Mouse (Mus musculus): ENCODE data around the gene Vangl2.

Vangl2 gene

DNA sequence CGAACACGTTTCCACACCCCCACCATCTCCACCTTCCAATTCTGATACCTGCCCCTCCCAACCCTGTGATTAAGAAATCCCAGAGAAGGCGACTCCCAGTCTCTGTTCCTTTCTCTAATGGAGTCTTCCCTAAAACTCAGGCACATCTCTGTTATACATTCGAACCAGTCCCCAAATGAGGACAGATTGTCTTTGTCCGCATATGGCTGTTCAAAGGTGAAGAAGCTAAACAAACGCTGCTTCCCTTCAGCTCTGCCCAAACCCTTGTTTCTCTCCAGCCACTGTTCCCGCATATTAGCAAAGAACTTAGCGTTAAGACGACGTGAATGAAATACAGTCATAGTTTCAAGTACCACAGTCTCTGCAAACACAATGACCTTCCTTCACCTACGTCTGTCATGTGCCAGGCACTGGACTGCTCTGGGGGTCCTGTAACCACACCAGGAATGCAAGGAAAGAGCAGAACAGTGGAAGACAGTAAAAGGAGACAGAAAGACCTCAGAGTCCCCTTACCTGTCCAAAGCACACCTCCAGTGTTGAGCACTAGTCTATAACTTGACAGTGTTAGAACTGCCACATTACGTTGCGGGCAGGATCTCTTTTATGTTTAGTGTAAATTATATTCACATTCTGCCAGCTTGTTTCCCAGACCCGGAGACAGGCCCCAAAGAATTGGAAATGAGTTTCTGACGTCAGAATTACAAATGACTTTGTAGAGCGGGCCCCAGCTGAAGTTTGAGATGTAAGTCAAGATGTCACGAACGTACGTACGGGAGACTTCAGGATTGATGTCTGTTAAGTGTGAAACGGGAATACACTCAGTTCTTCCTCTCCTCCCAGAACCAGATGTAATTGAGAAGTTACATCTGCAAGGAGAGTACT, at the start of gene Vangl2:
Vangl2 (minus strand) TSS at position 51 of the 882 bp plus-strand sequence.
- no peak for DNase-seq

DNA sequence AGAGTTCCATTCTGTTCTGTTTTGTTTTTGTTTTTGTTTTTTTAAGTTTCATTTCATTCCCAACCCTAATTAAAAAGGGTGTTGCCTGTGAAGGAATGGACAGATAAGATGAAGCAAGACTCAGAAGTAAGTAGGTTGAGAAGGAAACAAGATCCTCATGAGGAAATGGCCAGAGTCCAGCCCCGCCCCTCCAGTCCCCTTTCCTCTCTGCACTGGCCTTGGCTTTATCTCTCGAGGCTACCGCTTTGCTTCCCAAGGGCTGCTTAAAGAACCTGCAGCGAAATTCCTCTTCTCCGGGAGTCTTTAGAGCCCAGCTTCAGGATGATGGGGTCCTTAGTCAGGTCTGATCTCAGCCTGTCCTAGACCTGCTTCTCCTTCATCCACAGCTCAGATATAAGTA, 49.7 kb upstream of the Vangl2 start:
- no peak for DNase-seq

DNA sequence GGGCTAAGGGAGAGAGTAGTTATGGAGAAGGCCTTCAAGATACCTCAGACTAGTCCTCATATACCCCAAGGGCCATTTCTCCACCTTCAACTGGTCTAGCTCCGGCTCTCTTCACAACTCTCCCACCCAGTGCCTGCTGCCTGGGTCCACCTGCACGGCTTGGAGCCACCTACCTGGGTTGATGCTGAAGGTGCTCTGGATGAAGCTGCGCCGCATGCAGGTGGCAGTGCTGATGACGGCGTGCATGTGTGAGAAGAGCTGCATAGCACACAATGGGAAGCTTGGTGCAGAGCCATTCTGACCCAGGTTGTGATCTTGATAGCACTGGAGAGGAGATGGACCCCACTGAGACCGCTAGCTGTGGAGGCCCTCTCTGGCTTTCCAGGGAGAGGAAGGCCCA, 44.4 kb upstream of the Vangl2 start:
- DNase-seq: no peak

DNA sequence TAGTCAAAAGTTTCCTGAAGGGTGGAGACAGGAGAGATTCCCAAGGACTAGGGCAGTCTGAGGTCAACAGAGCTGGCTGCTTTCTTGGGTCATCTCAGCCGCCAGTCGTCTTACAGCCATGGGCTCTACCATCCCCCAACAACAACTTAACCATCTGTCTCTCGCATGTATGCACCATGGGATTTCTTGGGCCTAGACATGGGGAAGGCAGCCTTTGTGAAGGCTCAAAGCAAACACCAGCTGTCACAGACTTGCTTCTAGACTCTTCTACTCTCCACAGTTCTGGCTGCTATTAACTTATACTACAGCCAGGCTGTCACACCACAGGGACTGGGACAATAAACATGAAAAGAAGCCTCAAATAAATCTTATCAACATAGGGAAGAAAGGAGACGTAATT, 43.3 kb upstream of the Vangl2 start:
- no peak for DNase-seq

DNA sequence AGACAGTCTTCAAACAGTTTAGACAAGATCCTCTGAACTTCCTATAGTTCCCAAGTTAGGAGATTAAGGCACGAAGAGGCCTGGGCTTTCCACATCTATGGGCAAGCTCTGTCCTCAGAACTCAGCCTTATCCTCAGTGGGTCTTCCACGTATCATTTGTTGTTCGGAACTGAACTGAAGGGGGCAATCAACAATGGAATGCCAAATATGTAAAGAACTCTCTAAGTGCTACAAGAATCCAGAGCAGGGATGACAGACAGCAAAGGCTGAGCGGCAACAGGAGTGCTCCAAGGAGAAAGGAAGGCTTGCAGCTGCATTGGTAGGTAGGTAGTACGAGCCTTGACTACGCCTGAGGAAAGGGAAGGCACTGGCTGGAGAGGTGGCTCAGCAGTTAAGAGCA, 42.0 kb upstream of the Vangl2 start:
- no peak for DNase-seq

DNA sequence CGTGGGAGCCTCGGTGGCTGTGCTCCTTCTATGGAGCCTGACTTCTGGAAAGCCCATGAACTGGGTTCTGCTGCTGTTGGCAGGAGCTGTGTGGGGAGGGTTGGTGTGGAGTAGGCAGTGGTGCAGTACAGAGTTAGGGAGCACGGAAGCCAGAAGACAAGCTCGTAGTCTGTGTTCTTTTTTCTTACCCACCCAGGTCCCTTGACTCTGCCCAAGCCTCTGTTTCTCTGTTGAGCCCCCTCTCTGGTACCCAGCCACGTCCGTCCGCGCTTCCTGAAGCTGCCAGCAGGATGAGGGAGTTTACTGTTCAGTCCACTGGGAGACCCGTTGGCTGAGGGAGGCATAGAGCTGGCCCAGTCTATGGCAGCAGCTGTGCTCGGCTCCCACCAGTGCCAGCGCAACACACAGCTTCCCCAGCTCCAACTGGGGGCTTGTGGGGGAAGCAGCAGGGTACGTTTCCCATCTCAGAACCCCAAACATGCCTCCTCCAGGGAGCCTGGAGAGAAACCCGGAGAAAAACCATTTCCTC, 36.4 kb upstream of the Vangl2 start:
- DNase-seq: no peak

DNA sequence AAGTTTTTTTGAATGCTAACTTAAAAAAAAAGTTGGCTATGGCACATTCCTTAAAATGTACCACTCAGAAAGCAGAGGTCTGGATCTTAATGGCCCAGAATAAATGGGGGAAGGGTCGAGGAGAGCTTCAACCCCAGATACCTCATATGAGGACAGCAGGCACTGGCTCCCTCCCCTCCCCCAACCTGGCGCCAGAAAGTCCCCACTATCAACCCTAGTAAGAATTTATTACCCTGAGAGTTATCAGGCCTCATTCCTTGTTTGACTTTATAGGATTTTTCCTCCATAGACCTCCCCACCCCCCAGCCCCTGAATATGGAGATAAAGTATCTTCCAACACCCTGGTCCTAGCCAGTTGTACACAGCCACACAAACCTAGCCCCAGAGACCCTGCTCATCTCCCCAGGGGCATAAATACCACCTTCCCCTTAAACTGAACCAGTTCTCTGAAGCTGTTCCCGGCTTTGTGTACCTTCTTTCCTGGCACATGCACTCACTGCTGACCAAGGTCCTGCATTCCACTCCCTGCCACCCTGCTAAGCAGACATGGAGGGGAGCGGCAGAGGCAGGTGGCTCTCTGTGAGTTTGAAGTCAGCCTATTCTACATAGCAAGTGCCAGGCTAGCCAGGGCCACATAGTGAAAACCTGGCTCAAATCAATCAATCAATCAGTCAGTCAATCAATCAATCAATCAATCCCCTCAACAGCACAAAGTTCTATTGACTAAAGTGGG, 35.2 kb upstream of the Vangl2 start:
- no peak for DNase-seq

DNA sequence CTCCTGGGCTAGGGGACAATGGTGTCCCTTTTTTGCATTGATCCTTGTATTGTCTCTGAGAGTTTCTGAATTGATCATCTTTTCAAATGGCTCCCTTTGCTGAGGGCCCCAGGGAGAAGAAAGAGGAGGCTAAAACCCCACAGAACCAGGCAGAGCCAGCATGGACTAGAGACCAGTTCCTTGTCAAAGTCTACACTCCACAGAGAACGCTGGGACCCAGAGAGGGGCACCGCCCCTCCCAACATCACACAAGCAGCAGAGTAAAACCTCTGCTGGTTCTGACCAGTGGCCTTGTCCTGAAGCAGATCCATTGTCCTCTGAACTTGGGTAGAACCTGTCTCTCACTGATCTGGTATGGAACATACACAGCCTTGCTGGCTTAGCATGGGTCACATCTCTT, 33.9 kb upstream of the Vangl2 start:
- no peak for DNase-seq

DNA sequence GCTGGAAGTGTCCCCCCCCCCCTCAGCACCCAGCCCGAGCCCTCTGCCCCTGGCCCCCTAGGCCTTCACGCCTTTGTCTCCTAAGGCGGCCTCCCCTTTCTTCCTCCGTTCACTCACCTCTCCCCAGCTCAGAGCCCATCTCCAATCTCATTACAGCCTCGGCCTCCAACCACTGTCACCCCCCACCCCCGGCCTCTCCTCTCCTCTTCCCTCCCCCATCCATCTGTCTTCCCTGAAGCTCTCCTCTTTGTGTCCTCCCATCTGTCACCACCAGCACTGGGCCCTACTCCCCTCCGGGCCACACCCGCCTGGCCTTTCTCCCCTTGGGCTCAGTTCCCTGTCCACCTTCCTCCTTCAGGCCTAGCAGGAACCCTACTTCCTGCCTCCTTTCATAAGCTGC, 33.0 kb upstream of the Vangl2 start:
- no peak for DNase-seq

DNA sequence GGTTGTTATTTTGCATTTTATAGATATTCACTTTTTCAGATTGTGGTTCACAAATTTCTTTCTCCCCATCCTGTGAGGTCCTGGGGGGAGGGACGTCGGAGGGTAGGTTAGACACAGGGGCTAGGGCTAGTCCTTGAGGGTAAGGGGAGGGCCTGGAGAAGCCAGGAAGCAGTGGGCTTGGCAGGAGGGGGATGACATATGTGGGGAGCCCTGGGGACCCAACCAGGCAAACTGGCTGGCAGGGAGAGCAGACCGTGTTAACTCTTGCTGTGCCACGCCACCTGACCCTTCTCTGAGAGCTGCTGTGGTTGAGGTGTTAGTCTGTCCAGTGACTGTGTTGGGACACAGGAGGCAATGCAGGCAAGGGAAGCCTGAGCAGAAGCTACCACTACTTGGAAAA, 32.4 kb upstream of the Vangl2 start:
- DNase-seq: no peak

DNA sequence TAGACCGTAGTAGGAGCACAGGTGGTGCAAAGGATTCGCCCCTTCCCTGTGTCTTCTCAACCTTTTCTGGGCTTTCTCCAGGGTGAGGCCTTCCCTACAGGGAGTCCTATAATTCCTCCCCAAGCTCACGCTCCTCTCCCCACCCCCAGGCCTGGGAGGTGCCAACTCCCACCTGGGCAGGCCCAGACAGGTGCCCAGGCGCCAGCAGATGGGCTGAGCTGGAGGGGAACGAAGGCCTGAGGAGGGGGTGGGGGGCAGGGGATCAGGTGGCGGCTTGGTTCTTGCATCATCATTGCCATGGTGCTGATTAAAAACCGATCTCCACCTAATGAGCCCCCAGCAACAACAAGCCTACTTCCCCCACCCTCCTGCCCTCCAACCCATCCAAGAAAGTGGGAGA, 30.6 kb upstream of the Vangl2 start:
- DNase-seq: no peak

DNA sequence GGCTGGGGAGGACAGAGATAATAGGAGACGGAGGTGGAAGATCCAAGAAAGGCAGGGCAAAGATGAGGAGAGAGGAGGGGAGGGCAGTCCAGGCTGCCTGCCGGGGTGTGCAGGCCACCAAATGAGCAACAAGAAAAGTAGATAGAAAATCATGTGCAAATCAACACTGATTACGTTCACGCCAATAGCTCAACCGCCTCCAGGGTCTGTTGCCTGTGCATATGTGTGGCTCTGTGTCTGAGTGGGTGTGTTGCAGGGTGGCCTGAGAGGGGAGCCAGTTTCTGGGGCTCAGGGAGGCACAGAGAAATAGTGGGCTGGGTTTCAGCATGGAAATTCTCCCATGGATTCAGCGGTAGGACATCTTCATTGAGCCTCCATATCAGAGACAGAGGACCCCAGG, 30.1 kb upstream of the Vangl2 start:
- no peak for DNase-seq

DNA sequence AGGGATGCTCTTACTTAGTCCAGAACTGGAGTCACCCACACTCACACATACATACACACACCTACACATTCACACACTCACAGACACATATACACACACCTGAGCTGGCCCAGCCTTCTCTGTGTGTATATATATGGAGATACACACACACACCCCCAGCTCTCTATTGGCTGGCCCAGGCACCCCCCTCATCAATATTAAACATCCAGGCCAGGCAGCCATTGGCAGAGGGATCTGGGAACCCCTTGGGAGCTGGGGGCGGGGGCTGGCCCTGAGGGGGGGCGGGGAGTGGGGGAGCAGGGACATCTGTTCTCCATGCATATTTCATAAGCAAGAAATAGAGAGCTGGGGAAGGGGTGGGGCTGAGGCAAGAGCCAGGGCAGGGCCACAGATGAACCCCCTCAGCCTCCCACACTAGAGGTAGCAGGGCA, 29.3 kb upstream of the Vangl2 start, which contains the start of gene Nhlh1:
Nhlh1 (minus strand) TSS at position 83 of the 431 bp plus-strand sequence.
- no peak for DNase-seq

DNA sequence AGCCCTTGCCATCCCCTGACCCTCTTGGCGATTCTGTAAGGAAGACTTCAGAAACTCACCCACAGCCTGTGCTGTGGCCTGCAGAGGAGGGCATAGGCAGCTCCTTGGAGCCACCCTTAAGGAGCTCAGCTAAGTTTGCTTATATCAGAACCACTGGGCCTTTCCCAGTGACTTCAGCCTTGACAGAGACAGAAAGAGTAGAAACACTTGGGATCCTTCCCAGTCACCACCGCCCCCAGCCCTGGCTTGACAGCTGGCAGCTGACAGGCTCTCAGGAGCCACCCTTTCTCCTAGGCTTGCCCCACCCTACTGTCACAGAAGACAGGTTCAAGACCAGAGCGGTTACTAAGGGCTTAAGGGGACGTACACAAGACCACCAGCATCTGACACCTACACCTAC, 28.0 kb upstream of the Vangl2 start:
- DNase-seq: no peak

DNA sequence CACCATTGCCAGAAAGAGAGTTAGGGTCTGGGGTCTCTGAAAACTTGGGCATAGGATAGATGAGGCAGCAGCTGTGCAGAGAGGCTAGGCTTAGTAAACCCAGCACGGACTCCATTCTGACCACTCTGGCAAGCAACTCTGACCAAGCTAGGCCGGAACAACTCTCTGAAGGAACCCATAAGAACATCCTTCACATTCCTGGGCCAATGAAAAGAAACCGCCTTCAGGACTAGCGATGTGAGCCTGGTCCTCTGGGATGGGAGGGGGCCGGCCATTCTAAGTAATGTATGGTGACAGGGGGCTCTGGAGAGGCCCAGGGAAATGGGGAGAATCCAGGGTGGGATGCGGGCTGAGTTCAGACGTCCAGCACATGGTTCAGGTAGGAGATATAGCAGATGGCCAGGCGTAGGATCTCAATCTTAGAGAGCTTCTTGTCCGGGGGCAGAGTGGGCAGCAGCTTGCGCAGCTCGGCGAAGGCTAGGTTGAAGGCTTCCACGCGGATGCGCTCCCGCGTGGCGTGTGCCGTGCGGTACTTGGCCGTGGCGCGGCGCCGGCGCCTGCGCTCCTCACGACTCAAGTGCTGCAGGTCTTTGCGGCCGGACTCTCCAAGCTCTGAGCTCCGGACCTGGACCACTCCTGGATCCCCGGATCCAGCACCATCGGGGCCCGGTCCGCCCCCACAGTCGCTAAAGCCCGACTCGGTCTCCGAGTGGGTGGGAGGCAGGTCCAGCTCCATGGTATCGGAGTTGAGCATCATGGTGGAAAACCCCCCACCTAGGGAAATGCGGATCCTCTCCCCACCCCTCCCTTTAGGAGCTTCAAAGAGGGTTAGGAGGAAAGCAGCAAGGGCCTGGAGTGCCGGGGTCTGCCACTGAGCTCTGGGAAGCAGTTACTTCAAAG, 25.5 kb upstream of the Vangl2 start:
- peak; percentile 18 for DNase-seq

DNA sequence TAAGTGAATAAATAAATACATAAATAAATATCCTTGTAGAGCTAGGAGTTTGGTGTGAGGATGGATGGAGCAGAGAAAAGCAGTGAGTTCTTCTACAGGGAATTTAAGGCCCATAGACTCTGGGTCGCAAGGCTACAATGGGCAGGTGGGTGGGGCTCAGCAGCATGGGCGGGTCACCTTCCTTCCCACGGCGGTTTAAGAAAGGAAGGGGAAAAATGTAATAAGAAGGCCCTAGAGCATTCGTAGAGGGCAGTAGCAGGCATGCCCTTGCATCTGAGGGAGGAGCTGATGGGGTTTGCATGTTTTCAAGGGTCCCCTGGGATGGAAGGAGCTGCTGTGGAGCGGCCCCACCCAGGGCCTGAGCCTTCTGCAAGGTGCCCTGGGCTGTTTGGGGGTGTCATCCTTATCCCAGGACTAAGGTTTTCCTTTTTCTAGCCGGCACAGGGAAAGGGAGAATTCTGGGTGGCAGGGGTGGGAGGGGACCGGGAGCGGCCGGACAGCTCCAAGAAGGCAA, 24.6 kb upstream of the Vangl2 start:
- DNase-seq: no peak

DNA sequence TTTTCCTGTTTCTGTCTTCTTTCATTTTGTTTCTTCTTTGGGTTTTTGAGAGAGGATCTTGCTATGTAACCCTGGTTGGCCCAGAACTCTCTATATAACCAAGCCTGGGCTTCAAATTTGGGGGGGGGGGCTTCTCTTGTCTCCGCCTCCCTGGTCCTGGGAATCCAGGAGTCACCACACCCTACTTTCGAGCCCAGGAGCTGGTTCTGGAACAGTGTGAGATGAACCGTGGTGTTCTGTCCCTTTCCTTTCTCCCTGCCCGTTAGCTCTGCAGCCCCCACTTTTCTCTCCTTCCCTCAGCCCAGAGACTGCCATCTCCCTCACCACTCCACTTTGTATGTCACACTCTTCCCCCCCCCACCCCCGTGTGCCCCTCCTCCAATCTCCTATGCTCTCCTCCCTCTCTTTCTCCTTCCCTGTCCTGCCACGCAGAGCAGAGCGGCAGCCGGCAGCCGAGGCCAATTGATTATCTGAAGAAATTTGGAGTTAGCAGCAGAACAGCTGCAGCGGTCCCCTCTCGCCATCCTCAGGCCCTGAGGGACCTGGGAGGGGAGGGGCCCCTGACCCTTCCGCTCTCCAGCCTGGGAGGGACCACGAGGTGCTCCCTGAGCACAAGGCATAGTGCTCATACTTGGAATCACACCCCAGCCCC, 21.0 kb upstream of the Vangl2 start:
- no peak for DNase-seq

DNA sequence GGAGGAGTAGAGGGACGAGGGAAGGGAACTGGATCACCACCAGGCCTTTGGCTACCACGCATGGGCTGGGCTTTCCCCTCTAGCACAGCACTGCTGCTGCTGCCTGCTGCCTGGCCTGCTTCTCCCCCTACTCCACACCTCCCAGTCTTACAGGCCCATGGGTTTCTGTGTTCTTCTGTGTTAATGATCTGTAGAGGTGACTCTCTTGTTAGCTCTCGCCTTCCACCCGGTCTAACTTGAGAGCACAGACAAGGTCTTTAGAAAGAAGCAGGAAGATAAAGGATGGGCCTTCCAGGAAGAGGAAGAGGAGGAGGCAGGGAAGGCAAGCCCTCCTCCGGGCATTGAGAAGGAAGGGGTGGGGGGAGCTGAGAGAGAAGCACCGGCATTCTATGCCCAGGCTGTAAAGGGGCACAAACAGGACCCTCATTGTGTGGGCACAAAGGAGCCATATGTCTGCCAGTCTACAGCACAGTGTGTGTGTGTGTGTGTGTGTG, 20.0 kb upstream of the Vangl2 start:
- DNase-seq: no peak

DNA sequence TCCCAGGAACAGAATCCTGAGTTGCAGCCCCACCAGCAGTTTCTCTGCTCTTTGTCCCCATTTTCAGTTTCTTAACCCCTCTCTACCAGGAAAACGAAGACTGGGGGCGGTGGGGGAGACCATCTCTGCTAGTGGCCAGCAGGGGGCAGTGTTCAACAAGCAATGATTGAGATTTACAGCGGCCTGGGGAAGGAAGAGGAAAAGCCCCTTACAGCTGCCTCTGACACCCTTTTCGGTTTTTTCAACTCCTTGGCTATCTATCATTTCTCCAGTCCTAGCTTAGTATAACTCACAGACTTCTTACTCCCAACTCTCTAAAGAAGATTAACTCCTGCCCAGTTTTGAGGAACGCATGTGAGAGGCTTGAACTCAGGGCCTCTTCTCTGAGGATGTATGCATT, 18.7 kb upstream of the Vangl2 start:
- DNase-seq: peak; percentile 63

DNA sequence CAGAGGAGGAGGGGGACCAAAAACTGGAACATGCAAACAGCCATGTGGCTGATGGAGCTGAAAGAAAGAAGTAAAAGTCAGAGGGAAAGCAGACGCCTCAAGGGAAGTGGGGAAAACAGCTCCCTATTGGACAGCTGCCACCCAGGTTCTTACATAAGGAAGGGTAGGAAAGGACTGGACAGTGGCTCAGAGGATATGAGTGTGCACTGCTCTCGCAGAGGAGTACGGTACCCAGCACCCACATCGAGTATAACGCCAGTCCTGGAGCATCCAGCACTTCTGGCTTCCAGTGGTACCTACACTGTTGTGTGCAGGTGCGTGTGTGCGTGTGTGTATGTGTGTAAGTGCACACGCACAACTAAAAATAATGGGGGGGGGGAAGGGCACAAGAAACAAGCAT, 18.2 kb upstream of the Vangl2 start:
- no peak for DNase-seq

DNA sequence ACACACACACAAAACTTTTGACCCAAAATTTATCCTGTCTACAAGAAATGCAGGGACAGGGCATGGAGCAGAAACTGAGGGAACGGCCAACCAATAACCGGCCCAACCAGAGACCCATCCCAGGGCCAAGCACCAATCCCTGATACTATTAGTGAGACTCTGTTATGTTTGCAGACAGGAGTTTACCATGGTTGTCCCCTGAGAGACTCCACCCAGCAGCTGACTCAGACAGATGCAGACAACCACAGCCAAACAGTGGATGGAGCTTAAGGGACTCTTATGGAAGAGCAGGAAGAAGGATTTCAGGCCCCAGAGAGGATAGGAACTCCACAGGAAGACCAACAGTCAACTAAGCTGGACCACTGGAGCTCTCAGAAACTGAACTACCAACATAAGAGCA, 1.7 kb upstream of the Vangl2 start:
- no peak for DNase-seq

DNA sequence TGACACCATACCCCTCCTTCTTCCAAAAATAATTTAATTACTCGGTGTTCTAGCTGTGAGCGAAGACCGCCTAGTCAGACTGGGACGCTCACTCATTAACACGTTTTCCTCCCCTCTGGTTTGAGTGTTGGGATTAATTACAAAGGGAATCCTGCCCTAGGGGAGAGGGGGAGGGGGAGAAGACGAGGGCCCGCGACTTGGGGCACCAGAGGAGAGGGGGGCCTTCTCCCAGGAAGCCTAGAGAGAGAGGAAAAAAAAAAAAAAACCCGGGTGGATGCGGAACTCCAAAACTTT, 488 bp downstream of the Vangl2 start:
- DNase-seq: no peak
